Mouse (Mus musculus): ENCODE measurements around the gene Erc2. TPM values are rescaled to one million over a fixed set of nuclear protein-coding genes. Genes with fewer than 3 reads are reported as not detected.

The Erc2 gene
- polyA plus RNA-seq, 1 experiment = 0.90 TPM

DNA sequence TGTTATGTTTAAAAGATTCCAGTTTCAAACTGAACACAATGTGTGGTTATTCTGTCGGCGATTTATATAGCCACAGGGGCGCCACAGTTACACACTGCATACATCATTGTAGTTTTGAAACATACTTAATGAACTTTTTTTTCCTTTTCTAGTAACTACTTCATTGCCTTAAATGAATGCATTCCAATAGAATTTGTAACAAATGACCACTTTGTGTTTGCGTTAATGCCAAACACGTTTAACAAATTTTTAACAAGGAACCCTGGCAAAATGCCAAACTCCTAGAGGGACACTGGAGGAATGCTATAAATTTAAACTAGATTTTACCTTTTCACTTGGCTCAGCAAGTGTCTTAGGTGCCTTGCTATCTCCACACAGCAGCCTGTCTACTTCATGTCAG is 845.7 kb downstream of the Erc2 start:
- TF ChIP-seq MYOD1 (IDR thresholded peaks at IDR 0.05; ENCODE audit: control insufficient read depth, insufficient read length, low read depth) (no peak), MYOG (IDR thresholded peaks at IDR 0.05; ENCODE audit: control insufficient read depth, extremely low read depth, insufficient read length) (no peak), FOSL1 (IDR thresholded peaks at IDR 0.05; ENCODE audit: insufficient read depth, low read length, poor library complexity, severe bottlenecking) (no peak), CEBPB (IDR thresholded peaks at IDR 0.05; ENCODE audit: low read depth) (no peak), MAX (IDR thresholded peaks at IDR 0.05) (no peak), USF1 (IDR thresholded peaks at IDR 0.05; ENCODE audit: low read depth) (no peak), CTCF (IDR thresholded peaks at IDR 0.05; ENCODE audit: control insufficient read depth, insufficient read depth, insufficient read length) (no peak)
- Histone ChIP-seq H3K79me2 (ENCODE audit: control insufficient read depth, insufficient read depth) (no peaks in the 10 kb centered on the region), H3K36me3 (ENCODE audit: control insufficient read depth, insufficient read depth) (no peaks in the 10 kb centered on the region), H3K79me3 (ENCODE audit: low read depth) (no peaks in the 10 kb centered on the region), H3K27me3 (ENCODE audit: control insufficient read depth, insufficient read depth, insufficient read length) (no peaks in the 10 kb centered on the region), H3K4me3 (ENCODE audit: insufficient read depth, poor library complexity, severe bottlenecking) (no peak overlapping the region), H3ac (ENCODE audit: control insufficient read depth, insufficient read length, low read depth) (no peak overlapping the region)

DNA sequence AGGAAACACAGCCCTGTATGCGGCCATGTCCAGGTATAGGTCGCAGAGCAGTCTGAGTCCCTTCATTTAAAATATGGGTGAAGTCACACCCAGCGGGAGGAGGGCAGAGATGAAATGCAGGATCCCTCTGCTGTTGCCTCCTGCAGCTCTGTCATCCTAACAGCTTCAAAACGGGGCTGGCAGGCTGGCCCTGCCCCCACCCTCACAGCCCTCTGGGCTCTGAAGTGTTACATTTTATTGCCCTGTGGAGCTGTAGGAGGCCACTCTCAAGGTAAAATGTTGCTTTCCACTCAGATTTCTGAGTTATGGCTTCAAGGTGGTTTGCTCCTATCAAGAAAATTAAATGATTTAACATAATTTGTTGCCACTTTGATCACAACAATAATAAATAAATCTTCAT is 847.5 kb downstream of the Erc2 start:
- Histone ChIP-seq H3K4me3 (ENCODE audit: insufficient read depth, poor library complexity, severe bottlenecking) (no peak overlapping the region), H3K36me3 (ENCODE audit: control insufficient read depth, insufficient read depth) (no peaks in the 10 kb centered on the region), H3K79me3 (ENCODE audit: low read depth) (no peaks in the 10 kb centered on the region), H3K27me3 (ENCODE audit: control insufficient read depth, insufficient read depth, insufficient read length) (no peaks in the 10 kb centered on the region), H3ac (ENCODE audit: control insufficient read depth, insufficient read length, low read depth) (no peak overlapping the region), H3K79me2 (ENCODE audit: control insufficient read depth, insufficient read depth) (no peaks in the 10 kb centered on the region)
- TF ChIP-seq CTCF (IDR thresholded peaks at IDR 0.05; ENCODE audit: control insufficient read depth, insufficient read depth, insufficient read length) = no peak
- TF ChIP-seq MYOD1 (IDR thresholded peaks at IDR 0.05; ENCODE audit: control insufficient read depth, insufficient read length, low read depth) = no peak
- no peak for TF ChIP-seq CEBPB (IDR thresholded peaks at IDR 0.05; ENCODE audit: low read depth)
- TF ChIP-seq FOSL1 (IDR thresholded peaks at IDR 0.05; ENCODE audit: insufficient read depth, low read length, poor library complexity, severe bottlenecking) = no peak
- TF ChIP-seq USF1 (IDR thresholded peaks at IDR 0.05; ENCODE audit: low read depth) = no peak
- no peak for TF ChIP-seq MYOG (IDR thresholded peaks at IDR 0.05; ENCODE audit: control insufficient read depth, extremely low read depth, insufficient read length)
- TF ChIP-seq MAX (IDR thresholded peaks at IDR 0.05) = no peak

DNA sequence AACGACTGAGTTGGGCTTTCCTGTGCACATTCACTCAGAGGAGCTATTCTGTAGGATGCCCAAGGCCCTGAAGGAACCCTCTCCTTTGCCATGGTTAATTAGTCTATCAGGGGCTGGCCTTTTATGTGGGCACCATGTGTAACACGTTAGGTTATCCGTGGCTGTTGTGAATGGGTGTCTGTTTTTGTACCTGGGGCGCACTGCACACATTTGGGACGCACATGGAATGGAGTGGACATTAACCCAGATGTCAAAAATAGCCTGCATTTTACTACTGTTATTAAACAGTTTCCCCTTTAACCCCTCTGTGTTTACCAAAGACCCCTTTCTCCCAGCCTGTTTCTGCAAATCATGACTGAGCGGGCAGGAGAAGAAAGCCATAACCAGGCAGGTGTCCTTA is 848.0 kb downstream of the Erc2 start:
- Histone ChIP-seq H3K36me3 (ENCODE audit: control insufficient read depth, insufficient read depth) (no peaks in the 10 kb centered on the region), H3ac (ENCODE audit: control insufficient read depth, insufficient read length, low read depth) (no peak overlapping the region), H3K27me3 (ENCODE audit: control insufficient read depth, insufficient read depth, insufficient read length) (no peaks in the 10 kb centered on the region), H3K79me3 (ENCODE audit: low read depth) (no peaks in the 10 kb centered on the region), H3K4me3 (ENCODE audit: insufficient read depth, poor library complexity, severe bottlenecking) (no peak overlapping the region), H3K79me2 (ENCODE audit: control insufficient read depth, insufficient read depth) (no peaks in the 10 kb centered on the region)
- TF ChIP-seq MYOD1 (IDR thresholded peaks at IDR 0.05; ENCODE audit: control insufficient read depth, insufficient read length, low read depth) = no peak
- no peak for TF ChIP-seq FOSL1 (IDR thresholded peaks at IDR 0.05; ENCODE audit: insufficient read depth, low read length, poor library complexity, severe bottlenecking)
- no peak for TF ChIP-seq USF1 (IDR thresholded peaks at IDR 0.05; ENCODE audit: low read depth)
- TF ChIP-seq CTCF (IDR thresholded peaks at IDR 0.05; ENCODE audit: control insufficient read depth, insufficient read depth, insufficient read length) = no peak
- TF ChIP-seq CEBPB (IDR thresholded peaks at IDR 0.05; ENCODE audit: low read depth) = no peak
- no peak for TF ChIP-seq MAX (IDR thresholded peaks at IDR 0.05)
- TF ChIP-seq MYOG (IDR thresholded peaks at IDR 0.05; ENCODE audit: control insufficient read depth, extremely low read depth, insufficient read length) = no peak

DNA sequence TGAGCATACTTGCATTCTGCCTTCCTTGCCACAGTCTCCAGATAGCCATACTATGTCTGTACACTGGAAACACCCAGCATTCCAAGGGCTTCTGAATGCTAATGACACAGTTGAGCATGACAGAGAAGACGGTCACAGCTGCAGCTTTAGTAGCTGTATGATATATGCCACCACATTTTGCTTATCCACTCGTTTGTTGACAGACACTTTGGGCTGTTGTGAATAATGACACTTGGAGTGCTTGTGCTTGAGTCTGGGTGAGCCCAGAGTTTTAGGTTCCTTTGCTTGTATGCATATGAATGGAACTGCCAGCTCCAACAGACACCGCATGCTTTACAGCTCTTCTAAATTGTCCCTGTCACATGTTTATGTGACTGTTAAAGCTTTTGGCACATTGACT is 852.8 kb downstream of the Erc2 start:
- no peaks in the 10 kb centered on the region for H3K79me2 ChIP-seq (ENCODE audit: control insufficient read depth, insufficient read depth)
- H3K36me3 ChIP-seq (ENCODE audit: control insufficient read depth, insufficient read depth) = no peaks in the 10 kb centered on the region
- H3K79me3 ChIP-seq (ENCODE audit: low read depth) = no peaks in the 10 kb centered on the region
- H3ac ChIP-seq (ENCODE audit: control insufficient read depth, insufficient read length, low read depth) = no peak overlapping the region
- H3K4me3 ChIP-seq (ENCODE audit: insufficient read depth, poor library complexity, severe bottlenecking) = no peak overlapping the region
- TF ChIP-seq MYOG (IDR thresholded peaks at IDR 0.05; ENCODE audit: control insufficient read depth, extremely low read depth, insufficient read length) (no peak), CTCF (IDR thresholded peaks at IDR 0.05; ENCODE audit: control insufficient read depth, insufficient read depth, insufficient read length) (no peak), MAX (IDR thresholded peaks at IDR 0.05) (no peak), USF1 (IDR thresholded peaks at IDR 0.05; ENCODE audit: low read depth) (no peak), FOSL1 (IDR thresholded peaks at IDR 0.05; ENCODE audit: insufficient read depth, low read length, poor library complexity, severe bottlenecking) (no peak), MYOD1 (IDR thresholded peaks at IDR 0.05; ENCODE audit: control insufficient read depth, insufficient read length, low read depth) (no peak), CEBPB (IDR thresholded peaks at IDR 0.05; ENCODE audit: low read depth) (no peak)
- H3K27me3 ChIP-seq (ENCODE audit: control insufficient read depth, insufficient read depth, insufficient read length) = no peaks in the 10 kb centered on the region

DNA sequence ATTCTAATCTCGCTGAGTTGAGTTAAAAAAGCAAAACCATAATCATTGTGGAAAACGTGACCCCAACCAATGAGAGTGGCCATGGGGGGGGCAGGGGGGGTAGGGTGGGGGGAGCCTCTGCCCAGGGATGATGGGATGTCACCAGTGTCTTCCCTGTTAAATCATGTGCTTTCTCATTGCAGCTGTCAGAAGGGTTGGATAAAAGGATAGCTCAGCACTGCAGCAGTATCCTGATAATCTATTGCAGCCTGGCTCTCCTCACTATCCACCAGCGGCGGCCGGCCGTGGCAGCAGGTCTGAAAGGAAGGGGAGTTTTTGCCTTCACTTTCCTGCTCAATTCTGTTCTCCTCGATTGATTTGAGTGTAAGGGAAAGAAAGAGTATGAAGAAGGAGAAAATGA is 853.2 kb downstream of the Erc2 start:
- H3ac ChIP-seq (ENCODE audit: control insufficient read depth, insufficient read length, low read depth) = no peak overlapping the region
- no peaks in the 10 kb centered on the region for H3K36me3 ChIP-seq (ENCODE audit: control insufficient read depth, insufficient read depth)
- no peaks in the 10 kb centered on the region for H3K79me2 ChIP-seq (ENCODE audit: control insufficient read depth, insufficient read depth)
- no peaks in the 10 kb centered on the region for H3K79me3 ChIP-seq (ENCODE audit: low read depth)
- H3K27me3 ChIP-seq (ENCODE audit: control insufficient read depth, insufficient read depth, insufficient read length) = no peaks in the 10 kb centered on the region
- no peak overlapping the region for H3K4me3 ChIP-seq (ENCODE audit: insufficient read depth, poor library complexity, severe bottlenecking)
- no peak for TF ChIP-seq MYOG (IDR thresholded peaks at IDR 0.05; ENCODE audit: control insufficient read depth, extremely low read depth, insufficient read length)
- TF ChIP-seq CEBPB (IDR thresholded peaks at IDR 0.05; ENCODE audit: low read depth) = no peak
- no peak for TF ChIP-seq CTCF (IDR thresholded peaks at IDR 0.05; ENCODE audit: control insufficient read depth, insufficient read depth, insufficient read length)
- no peak for TF ChIP-seq USF1 (IDR thresholded peaks at IDR 0.05; ENCODE audit: low read depth)
- no peak for TF ChIP-seq FOSL1 (IDR thresholded peaks at IDR 0.05; ENCODE audit: insufficient read depth, low read length, poor library complexity, severe bottlenecking)

DNA sequence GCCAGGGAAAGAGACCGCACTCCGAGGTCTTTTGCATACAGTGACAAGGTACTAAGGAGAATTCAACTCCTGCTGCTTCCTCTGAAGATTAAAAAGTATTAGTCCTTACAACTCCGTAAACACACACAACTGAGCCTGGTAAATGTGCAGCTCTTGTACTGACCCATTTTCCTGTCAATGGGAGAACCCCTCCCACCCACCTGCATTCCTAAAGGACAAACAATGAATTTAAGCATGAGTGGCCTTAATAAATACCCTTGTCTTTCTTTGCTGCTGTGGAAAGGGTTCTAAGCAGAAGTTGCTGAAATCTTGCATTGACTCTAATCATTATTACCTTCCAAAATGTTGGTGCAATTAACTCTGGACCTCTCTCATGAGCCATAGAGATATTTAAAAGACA is 854.5 kb downstream of the Erc2 start:
- Histone ChIP-seq H3K79me2 (ENCODE audit: control insufficient read depth, insufficient read depth) (no peaks in the 10 kb centered on the region), H3K4me3 (ENCODE audit: insufficient read depth, poor library complexity, severe bottlenecking) (no peak overlapping the region), H3ac (ENCODE audit: control insufficient read depth, insufficient read length, low read depth) (no peak overlapping the region), H3K36me3 (ENCODE audit: control insufficient read depth, insufficient read depth) (no peaks in the 10 kb centered on the region), H3K27me3 (ENCODE audit: control insufficient read depth, insufficient read depth, insufficient read length) (no peaks in the 10 kb centered on the region), H3K79me3 (ENCODE audit: low read depth) (no peaks in the 10 kb centered on the region)
- TF ChIP-seq MYOD1 (IDR thresholded peaks at IDR 0.05; ENCODE audit: control insufficient read depth, insufficient read length, low read depth) = no peak
- no peak for TF ChIP-seq CTCF (IDR thresholded peaks at IDR 0.05; ENCODE audit: control insufficient read depth, insufficient read depth, insufficient read length)
- TF ChIP-seq FOSL1 (IDR thresholded peaks at IDR 0.05; ENCODE audit: insufficient read depth, low read length, poor library complexity, severe bottlenecking) = no peak
- TF ChIP-seq MYOG (IDR thresholded peaks at IDR 0.05; ENCODE audit: control insufficient read depth, extremely low read depth, insufficient read length) = no peak
- TF ChIP-seq CEBPB (IDR thresholded peaks at IDR 0.05; ENCODE audit: low read depth) = no peak
- TF ChIP-seq MAX (IDR thresholded peaks at IDR 0.05) = no peak
- TF ChIP-seq USF1 (IDR thresholded peaks at IDR 0.05; ENCODE audit: low read depth) = no peak
